Mouse (Mus musculus) C2C12 (cell line): Measurements from ENCODE around the gene S100a16.

Experiments used
- CTCF ChIP-seq: IDR thresholded peaks from one replicate; pipeline ENCODE4 v1.5.1; 2011; ENCODE audit not compliant: control insufficient read depth, insufficient read depth, insufficient read length
- USF1 ChIP-seq: IDR thresholded peaks from one replicate; pipeline ENCODE4 v1.6.1; 2011; ENCODE audit warnings: low read depth, mild to moderate bottlenecking, control low read depth, moderate library complexity

DNA sequence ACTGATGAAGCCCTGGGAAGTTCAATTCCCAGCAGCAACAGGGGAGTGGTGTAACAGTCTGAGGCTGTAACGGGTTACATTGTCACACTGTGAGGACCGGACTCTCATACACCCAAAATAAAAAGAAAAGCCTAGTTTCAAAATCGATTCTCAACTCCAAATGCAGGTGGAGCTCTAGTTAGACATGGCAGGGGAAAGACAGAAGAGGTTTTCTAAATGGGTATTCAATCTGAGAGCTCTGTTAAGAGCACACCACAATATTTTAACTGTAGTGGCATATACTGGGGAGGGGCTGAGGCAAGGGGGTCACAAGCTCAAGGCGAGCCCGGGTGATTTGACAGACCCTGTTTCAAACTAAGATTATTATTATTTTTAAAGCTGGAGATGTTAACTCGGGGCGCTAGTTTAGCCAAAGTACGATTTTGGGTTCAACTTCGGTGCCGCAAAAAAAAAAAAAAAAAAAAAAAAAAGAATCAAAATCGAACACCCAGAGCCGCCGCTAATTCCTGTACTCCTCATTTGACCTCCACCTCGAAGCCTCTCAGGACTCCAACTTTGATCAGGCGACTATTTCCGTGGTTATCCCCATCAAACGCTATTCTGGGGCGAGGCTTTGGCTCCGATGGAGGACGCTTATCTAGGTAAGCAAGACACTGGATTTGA, 28.6 kb upstream of the S100a16 start:
- no peak for TF ChIP-seq USF1
- TF ChIP-seq CTCF, result no peak
